Mouse (Mus musculus): Measurements from ENCODE around the gene Cstf1. TPM values are rescaled to one million over a fixed set of nuclear protein-coding genes. Genes with fewer than 3 reads are reported as not detected.

The Cstf1 gene
- polyA plus RNA-seq, 1 experiment from 2014 or later: 30.4 TPM

DNA sequence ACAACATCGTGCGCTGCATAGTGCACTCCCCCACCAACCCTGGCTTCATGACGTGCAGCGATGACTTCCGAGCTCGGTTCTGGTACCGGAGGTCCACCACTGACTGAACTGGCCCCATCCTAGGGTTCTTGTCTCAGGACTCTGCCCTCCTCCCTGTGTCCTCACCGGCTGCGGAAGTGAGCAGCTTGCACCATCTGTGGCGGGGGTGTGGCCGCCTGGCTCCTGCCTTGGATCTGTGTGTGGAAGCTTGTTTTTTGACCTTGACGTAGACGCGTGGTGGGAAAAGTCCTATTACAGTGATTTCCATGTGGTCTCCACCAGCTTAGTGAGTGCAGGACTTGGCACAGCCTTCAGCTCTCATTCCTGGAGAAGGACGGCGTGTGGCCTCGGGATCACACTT is 10.0 kb downstream of the Cstf1 start:
- peaks cover 58% of the 10 kb centered on the region for H3K36me3 ChIP-seq (replicated peaks)
- no peak overlapping the region for H3K4me2 ChIP-seq
- H3K9me3 ChIP-seq: no peaks in the 10 kb centered on the region
- no peak overlapping the region for H3K4me3 ChIP-seq
- no peak overlapping the region for H3K9ac ChIP-seq
- H3K4me1 ChIP-seq: no peaks in the 10 kb centered on the region
- no peaks in the 10 kb centered on the region for H3K27me3 ChIP-seq (replicated peaks)
- no peak for ATAC-seq (replicated peaks)
- 96% methylated on average over 17 of the region's 17 CpGs for WGBS
- H3K27ac ChIP-seq: no peak overlapping the region

DNA sequence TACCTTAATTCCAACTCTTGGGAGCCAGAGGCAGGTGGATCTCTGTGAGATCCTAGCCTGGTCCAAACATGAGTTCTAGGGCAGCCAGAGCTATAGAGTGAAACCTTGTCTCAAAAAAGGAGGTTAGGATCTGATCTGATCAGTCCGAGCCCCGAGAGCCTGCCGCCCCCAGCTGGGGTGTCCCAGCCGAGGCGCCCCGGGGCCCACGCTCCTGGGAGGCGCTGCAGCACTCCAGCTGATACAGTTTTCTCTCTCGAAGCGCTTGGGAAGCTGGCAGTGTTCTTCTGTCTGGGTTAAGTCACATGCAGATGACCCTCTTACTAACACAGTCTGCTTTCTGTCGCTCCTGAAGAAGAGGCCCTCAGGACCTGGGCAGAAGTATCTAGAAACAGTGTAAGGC is 10.9 kb downstream of the Cstf1 start:
- Histone ChIP-seq H3K4me2 (no peak overlapping the region), H3K36me3 (replicated peaks) (peaks cover 50% of the 10 kb centered on the region), H3K9me3 (no peaks in the 10 kb centered on the region), H3K4me1 (no peaks in the 10 kb centered on the region), H3K4me3 (no peak overlapping the region), H3K27me3 (replicated peaks) (no peaks in the 10 kb centered on the region), H3K9ac (no peak overlapping the region), H3K27ac (no peak overlapping the region)
- ATAC-seq (replicated peaks): no peak
- WGBS: 95% methylated on average over 11 of the region's 11 CpGs

DNA sequence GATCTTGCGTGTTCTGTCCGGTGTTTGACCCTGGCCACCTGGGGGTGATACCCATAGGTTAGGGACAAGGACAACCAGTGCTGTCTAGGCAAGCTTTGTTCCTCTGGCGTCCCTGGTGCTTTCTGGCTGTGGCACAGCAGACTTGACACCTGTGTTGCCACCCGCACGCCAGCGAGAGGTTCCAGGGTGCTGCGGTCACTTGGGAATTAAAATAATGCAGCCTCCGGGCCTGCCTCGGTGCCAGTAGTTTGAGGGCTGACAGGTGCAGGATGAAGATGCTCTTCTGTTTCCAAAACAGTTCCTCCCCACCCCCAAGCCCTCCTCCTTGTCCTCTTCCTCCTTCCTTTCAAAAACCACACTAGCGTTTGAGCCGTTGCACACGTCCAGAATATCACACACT is 11.4 kb downstream of the Cstf1 start:
- 90% methylated on average over 12 of the region's 12 CpGs for WGBS
- H3K4me1 ChIP-seq: no peaks in the 10 kb centered on the region
- ATAC-seq (replicated peaks): no peak
- H3K9me3 ChIP-seq: no peaks in the 10 kb centered on the region
- no peaks in the 10 kb centered on the region for H3K27me3 ChIP-seq (replicated peaks)
- H3K9ac ChIP-seq: no peak overlapping the region
- H3K27ac ChIP-seq: no peak overlapping the region
- no peak overlapping the region for H3K4me3 ChIP-seq
- peaks cover 45% of the 10 kb centered on the region for H3K36me3 ChIP-seq (replicated peaks)
- no peak overlapping the region for H3K4me2 ChIP-seq

- no peaks in the 10 kb centered on the region for H3K27me3 ChIP-seq (replicated peaks)
- no peak for ATAC-seq (replicated peaks)
- H3K27ac ChIP-seq: no peak overlapping the region
- H3K4me1 ChIP-seq: no peaks in the 10 kb centered on the region
- H3K36me3 ChIP-seq (replicated peaks): peaks cover 23% of the 10 kb centered on the region
- no peak overlapping the region for H3K4me2 ChIP-seq
- no peak overlapping the region for H3K9ac ChIP-seq
- WGBS: 91% methylated on average over 3 of the region's 3 CpGs
- H3K9me3 ChIP-seq: no peaks in the 10 kb centered on the region
- H3K4me3 ChIP-seq: no peak overlapping the region
Measured at GRCm38 (mm10) chr2:172384715-172385114, 14.2 kb downstream of the Cstf1 start.

DNA sequence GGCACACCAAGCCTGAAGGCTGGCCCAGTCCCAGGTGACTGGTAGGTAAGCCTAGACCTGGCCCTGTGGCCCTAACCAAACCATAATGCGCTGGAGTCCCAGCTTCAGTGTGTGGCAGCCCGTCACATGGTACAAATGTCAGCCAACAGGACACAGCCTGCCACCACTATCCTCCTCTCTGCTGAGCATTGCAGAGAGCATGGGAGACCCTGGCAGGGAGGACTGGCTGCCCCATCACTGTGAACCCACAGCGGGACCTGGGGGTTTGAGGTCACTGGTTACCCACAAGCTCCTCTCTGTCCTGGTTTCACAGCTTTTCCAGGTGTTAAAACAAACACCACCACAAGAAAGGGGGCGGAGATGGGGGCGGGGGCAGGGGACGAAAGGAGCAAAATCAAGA is 19.9 kb downstream of the Cstf1 start:
- H3K4me2 ChIP-seq: no peak overlapping the region
- no peaks in the 10 kb centered on the region for H3K36me3 ChIP-seq (replicated peaks)
- H3K27ac ChIP-seq: no peak overlapping the region
- H3K27me3 ChIP-seq (replicated peaks): no peaks in the 10 kb centered on the region
- H3K4me3 ChIP-seq: no peak overlapping the region
- 59% methylated on average over 6 of the region's 6 CpGs for WGBS
- no peaks in the 10 kb centered on the region for H3K9me3 ChIP-seq
- no peaks in the 10 kb centered on the region for H3K4me1 ChIP-seq
- no peak overlapping the region for H3K9ac ChIP-seq
- no peak for ATAC-seq (replicated peaks)

DNA sequence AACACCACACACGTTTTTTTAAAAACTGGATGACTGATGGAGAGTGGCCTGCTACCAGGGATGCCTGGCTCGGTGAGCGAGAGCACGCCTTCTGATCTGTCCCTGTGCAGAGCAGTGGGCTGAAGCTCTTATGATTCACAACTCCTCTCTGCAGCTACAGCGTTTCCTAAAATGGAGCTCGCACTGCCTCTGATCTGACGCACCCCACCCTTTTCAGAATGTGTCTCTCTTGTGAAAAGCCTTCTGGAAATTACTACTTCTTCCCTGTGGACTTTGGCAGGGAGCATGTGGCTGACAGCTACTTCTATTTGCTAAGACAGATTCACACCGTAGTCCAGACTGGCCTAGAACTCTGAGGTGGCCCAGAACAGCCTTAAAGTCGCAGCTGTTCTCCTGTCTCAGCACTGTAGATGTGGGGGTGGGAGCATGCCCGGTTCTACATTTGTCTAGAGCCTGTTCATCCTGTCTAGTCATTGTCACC is 21.6 kb downstream of the Cstf1 start:
- ATAC-seq (replicated peaks): no peak
- Histone ChIP-seq H3K4me2 (no peak overlapping the region), H3K9ac (no peak overlapping the region), H3K9me3 (no peaks in the 10 kb centered on the region), H3K36me3 (replicated peaks) (no peaks in the 10 kb centered on the region), H3K27ac (no peak overlapping the region), H3K27me3 (replicated peaks) (no peaks in the 10 kb centered on the region), H3K4me3 (no peak overlapping the region), H3K4me1 (no peaks in the 10 kb centered on the region)
- WGBS: 84% methylated on average over 10 of the region's 10 CpGs

- H3K4me2 ChIP-seq: no peak within 1 kb of the TSS
- 44% methylated on average over 13 of the region's 13 CpGs for WGBS
- no peak for ATAC-seq (replicated peaks)
Measured at GRCm38 (mm10) chr2:172393391-172394051, 23.0 kb downstream of the Cstf1 start, which contains the start of gene Cass4. Gene Cass4 (plus strand): TSS chr2:172393794.

DNA sequence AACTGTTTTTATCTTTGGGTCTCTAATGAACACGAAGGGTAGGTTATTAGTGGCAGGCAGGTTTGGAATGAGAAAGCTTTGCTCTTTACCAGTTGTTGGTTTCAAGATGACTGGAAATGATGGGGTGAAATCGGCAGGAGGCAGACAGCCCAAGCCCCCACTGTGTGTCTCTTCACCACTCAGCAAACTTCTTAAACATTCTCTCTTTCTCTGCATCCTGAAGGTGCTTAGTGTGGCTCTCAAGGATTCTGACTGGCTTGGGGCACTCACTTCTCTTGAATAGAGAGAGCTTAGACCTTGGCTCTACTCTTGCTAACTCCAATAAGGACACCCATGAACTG is 23.5 kb downstream of the Cstf1 start:
- Histone ChIP-seq H3K9me3 (no peaks in the 10 kb centered on the region), H3K9ac (no peak overlapping the region), H3K4me2 (no peak overlapping the region), H3K27ac (no peak overlapping the region), H3K27me3 (replicated peaks) (no peaks in the 10 kb centered on the region), H3K36me3 (replicated peaks) (no peaks in the 10 kb centered on the region), H3K4me3 (no peak overlapping the region), H3K4me1 (no peaks in the 10 kb centered on the region)
- no peak for ATAC-seq (replicated peaks)
- WGBS: 83% methylated on average over 2 of the region's 2 CpGs

More at GRCm38 (mm10) chr2:172393391-172394051, 23.0 kb downstream of the Cstf1 start, which contains the start of gene Cass4:
- Histone ChIP-seq H3K27me3 (replicated peaks) (no peaks in the 10 kb centered on the region), H3K36me3 (replicated peaks) (no peaks in the 10 kb centered on the region), H3K27ac (no peak within 1 kb of the TSS), H3K4me3 (no peak within 1 kb of the TSS), H3K9ac (no peak within 1 kb of the TSS), H3K9me3 (no peaks in the 10 kb centered on the region), H3K4me1 (no peaks in the 10 kb centered on the region)

GRCm38 (mm10) chr2:172394671-172395070 is 24.2 kb downstream of the Cstf1 start:
- 71% methylated on average over 4 of the region's 4 CpGs for WGBS
- Histone ChIP-seq H3K4me3 (no peak overlapping the region), H3K4me2 (no peak overlapping the region), H3K9ac (no peak overlapping the region), H3K27ac (no peak overlapping the region), H3K9me3 (no peaks in the 10 kb centered on the region), H3K27me3 (replicated peaks) (no peaks in the 10 kb centered on the region), H3K4me1 (no peaks in the 10 kb centered on the region), H3K36me3 (replicated peaks) (no peaks in the 10 kb centered on the region)
- no peak for ATAC-seq (replicated peaks)

DNA sequence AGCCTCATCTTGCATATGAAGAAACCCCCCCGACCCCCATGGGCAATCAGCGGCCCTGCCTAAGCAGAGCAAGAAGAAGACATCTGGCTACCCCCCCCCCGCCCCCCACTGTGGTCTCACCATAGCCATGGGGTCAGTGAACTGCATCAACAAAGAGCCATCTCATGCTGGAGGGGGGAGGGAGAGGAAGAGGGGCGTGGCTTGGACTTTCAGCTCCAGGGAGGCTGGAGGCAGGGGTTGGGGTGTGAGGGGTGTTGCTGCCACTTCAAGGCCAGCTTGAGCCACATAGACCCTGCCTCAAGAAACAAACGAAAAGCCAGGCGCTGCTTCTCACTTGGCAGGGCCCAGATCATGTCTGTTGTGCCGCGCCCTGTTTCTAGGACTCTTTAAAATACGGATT is 25.5 kb downstream of the Cstf1 start:
- Histone ChIP-seq H3K4me2 (no peak overlapping the region), H3K9me3 (no peaks in the 10 kb centered on the region), H3K9ac (no peak overlapping the region), H3K4me3 (no peak overlapping the region), H3K27me3 (replicated peaks) (no peaks in the 10 kb centered on the region), H3K27ac (no peak overlapping the region), H3K4me1 (no peaks in the 10 kb centered on the region), H3K36me3 (replicated peaks) (no peaks in the 10 kb centered on the region)
- 46% methylated on average over 9 of the region's 9 CpGs for WGBS
- no peak for ATAC-seq (replicated peaks)

GRCm38 (mm10) chr2:172399901-172400300 is 29.4 kb downstream of the Cstf1 start:
- no peak for ATAC-seq (replicated peaks)
- Histone ChIP-seq H3K27me3 (replicated peaks) (no peaks in the 10 kb centered on the region), H3K4me2 (no peak overlapping the region), H3K4me3 (no peak overlapping the region), H3K4me1 (no peaks in the 10 kb centered on the region), H3K36me3 (replicated peaks) (no peaks in the 10 kb centered on the region), H3K27ac (no peak overlapping the region), H3K9ac (no peak overlapping the region), H3K9me3 (no peaks in the 10 kb centered on the region)
- 39% methylated on average over 9 of the region's 9 CpGs for WGBS

DNA sequence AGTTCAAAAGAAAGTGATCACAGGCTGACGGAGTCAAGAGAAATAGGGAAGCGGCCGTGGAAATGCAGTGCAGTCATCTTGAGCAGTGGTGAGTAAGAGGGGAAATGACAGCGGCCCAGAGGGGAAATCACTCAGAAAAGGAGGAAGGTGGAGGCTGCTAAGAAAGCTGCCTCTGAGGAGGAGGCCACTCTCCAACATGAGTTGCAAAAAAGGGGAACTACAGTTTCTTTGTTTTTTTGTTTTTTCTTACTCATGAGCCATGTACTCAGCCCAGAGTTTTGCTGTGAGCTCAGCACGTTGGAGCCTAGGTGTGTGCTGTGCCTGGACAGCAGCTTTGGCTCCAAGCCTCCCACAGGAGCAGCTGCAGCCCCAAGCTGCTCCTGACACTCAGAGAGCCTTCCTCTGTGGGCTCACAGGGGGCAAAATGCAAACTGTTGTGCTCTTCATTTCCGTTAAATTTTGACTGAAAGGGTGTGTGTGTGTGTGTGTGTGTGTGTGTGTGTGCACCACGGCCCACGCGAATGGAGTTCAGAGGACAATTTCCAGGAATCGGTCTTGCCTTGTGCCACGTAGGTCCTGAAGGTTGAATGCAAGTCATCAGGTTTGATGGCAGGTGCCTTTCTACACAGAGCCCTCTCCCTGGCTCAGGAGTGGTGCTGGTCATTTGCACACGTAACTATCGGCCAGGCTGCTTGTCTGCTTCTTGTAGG is 30.8 kb downstream of the Cstf1 start:
- WGBS: 72% methylated on average over 13 of the region's 13 CpGs
- no peak overlapping the region for H3K4me2 ChIP-seq

DNA sequence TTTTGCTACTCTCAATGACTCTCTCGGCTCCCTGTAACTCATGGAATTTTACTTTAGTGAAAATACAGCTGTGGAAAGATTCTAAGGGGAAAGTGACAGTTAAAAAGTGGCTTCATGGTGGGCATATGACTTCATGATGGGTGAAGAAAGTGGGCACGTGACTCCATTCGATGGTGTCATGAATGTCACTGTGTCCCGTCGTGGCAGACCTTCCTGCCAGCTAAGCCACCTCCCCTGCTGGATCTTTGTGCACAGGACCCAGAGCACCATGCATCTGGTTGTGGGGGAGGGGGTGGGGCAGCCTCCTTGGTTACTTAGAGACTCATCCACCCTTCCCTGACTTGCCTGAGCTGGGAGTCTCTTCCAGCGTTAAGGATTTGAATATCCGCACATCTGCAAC is 33.8 kb downstream of the Cstf1 start:
- ATAC-seq (replicated peaks): no peak
- Histone ChIP-seq H3K4me1 (no peaks in the 10 kb centered on the region), H3K27ac (no peak overlapping the region), H3K4me3 (no peak overlapping the region), H3K9me3 (no peaks in the 10 kb centered on the region), H3K9ac (no peak overlapping the region), H3K4me2 (no peak overlapping the region), H3K36me3 (replicated peaks) (no peaks in the 10 kb centered on the region), H3K27me3 (replicated peaks) (no peaks in the 10 kb centered on the region)
- 61% methylated on average over 7 of the region's 7 CpGs for WGBS

More for the DNA sequence above, 30.8 kb downstream of the Cstf1 start:
- H3K9me3 ChIP-seq: no peaks in the 10 kb centered on the region
- H3K27me3 ChIP-seq (replicated peaks): no peaks in the 10 kb centered on the region
- H3K36me3 ChIP-seq (replicated peaks): no peaks in the 10 kb centered on the region
- no peak overlapping the region for H3K27ac ChIP-seq
- H3K4me3 ChIP-seq: no peak overlapping the region
- no peaks in the 10 kb centered on the region for H3K4me1 ChIP-seq
- no peak overlapping the region for H3K9ac ChIP-seq
- no peak for ATAC-seq (replicated peaks)
